Mouse (Mus musculus): ENCODE measurements at regions not wholly inside any gene's neighbourhood (a gene's known extent, or its start where the extent isn't known, plus 50 kb on each side); places are given as distances from the start of the nearest gene placed in this dataset.

DNA sequence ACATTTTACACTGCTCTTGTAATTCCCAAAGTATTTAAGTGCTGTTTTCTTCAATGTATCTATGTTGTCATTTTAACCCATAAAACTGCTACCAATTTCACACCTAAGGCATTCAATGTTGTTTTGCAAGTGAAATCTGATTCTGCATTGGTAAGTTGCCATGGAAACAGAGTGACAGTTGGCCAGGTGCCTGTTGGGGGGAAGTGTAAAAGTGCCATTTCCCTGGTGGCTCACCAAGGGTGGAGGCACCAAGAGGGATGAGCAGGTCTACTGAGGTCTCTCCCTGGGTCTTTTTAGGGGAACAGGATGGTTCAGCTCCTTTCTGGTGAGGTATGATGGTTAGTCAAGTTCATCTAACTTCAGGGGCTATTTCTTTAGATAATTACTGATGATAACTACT is 331.0 kb upstream of the Sox11 start:
- ATAC-seq (replicated peaks; ENCODE audit: insufficient number of reproducible peaks, low FRiP score, low TSS enrichment): no peak
- Histone ChIP-seq H3K36me3 (ENCODE audit: control insufficient read depth, insufficient read depth, low read length) (no peaks in the 10 kb centered on the region), H3K9ac (ENCODE audit: low read depth, low read length) (no peak overlapping the region), H3K4me3 (ENCODE audit: low read depth, low read length) (no peak overlapping the region), H3K27ac (ENCODE audit: low read depth, low read length) (no peak overlapping the region), H3K27me3 (ENCODE audit: control insufficient read depth, insufficient read depth, low read length) (no peaks in the 10 kb centered on the region), H3K4me2 (no peak overlapping the region), H3K9me3 (replicated peaks; ENCODE audit: control insufficient read depth, low read length) (no peaks in the 10 kb centered on the region), H3K4me1 (ENCODE audit: control insufficient read depth, insufficient read depth, low read length) (no peaks in the 10 kb centered on the region)

- 46% methylated on average over 9 of the region's 9 CpGs for WGBS (ENCODE audit: insufficient replicate concordance)
- no peaks in the 10 kb centered on the region for H3K36me3 ChIP-seq (ENCODE audit: control insufficient read depth, insufficient read depth, low read length)
- no peak for ATAC-seq (replicated peaks; ENCODE audit: insufficient number of reproducible peaks, low FRiP score, low TSS enrichment)
- no peaks in the 10 kb centered on the region for H3K9me3 ChIP-seq (replicated peaks; ENCODE audit: control insufficient read depth, low read length)
- H3K4me3 ChIP-seq (ENCODE audit: low read depth, low read length): no peak overlapping the region
- no peak overlapping the region for H3K9ac ChIP-seq (ENCODE audit: low read depth, low read length)
- no peaks in the 10 kb centered on the region for H3K27me3 ChIP-seq (ENCODE audit: control insufficient read depth, insufficient read depth, low read length)
- no peak overlapping the region for H3K27ac ChIP-seq (ENCODE audit: low read depth, low read length)
- H3K4me1 ChIP-seq (ENCODE audit: control insufficient read depth, insufficient read depth, low read length): no peaks in the 10 kb centered on the region
- no peak overlapping the region for H3K4me2 ChIP-seq
Observed at GRCm38 (mm10) chr12:27670650-27671084, 328.3 kb upstream of the Sox11 start.

- H3K27me3 ChIP-seq (ENCODE audit: control insufficient read depth, insufficient read depth, low read length): no peaks in the 10 kb centered on the region
- H3K9me3 ChIP-seq (replicated peaks; ENCODE audit: control insufficient read depth, low read length): no peaks in the 10 kb centered on the region
- 68% methylated on average over 7 of the region's 7 CpGs for WGBS (ENCODE audit: insufficient replicate concordance)
- H3K4me2 ChIP-seq: no peak overlapping the region
- H3K9ac ChIP-seq (ENCODE audit: low read depth, low read length): no peak overlapping the region
- no peak for ATAC-seq (replicated peaks; ENCODE audit: insufficient number of reproducible peaks, low FRiP score, low TSS enrichment)
- no peaks in the 10 kb centered on the region for H3K36me3 ChIP-seq (ENCODE audit: control insufficient read depth, insufficient read depth, low read length)
- no peak overlapping the region for H3K4me3 ChIP-seq (ENCODE audit: low read depth, low read length)
- H3K4me1 ChIP-seq (ENCODE audit: control insufficient read depth, insufficient read depth, low read length): no peaks in the 10 kb centered on the region
- no peak overlapping the region for H3K27ac ChIP-seq (ENCODE audit: low read depth, low read length)
Observed at GRCm38 (mm10) chr12:27670190-27670589, 327.8 kb upstream of the Sox11 start.

GRCm38 (mm10) chr12:27669542-27669941 is 327.2 kb upstream of the Sox11 start:
- H3K27ac ChIP-seq (ENCODE audit: low read depth, low read length): no peak overlapping the region
- H3K4me2 ChIP-seq: no peak overlapping the region
- H3K9me3 ChIP-seq (replicated peaks; ENCODE audit: control insufficient read depth, low read length): no peaks in the 10 kb centered on the region
- H3K4me3 ChIP-seq (ENCODE audit: low read depth, low read length): no peak overlapping the region
- ATAC-seq (replicated peaks; ENCODE audit: insufficient number of reproducible peaks, low FRiP score, low TSS enrichment): no peak
- WGBS (ENCODE audit: insufficient replicate concordance): 57% methylated on average over 6 of the region's 6 CpGs
- H3K4me1 ChIP-seq (ENCODE audit: control insufficient read depth, insufficient read depth, low read length): no peaks in the 10 kb centered on the region
- H3K27me3 ChIP-seq (ENCODE audit: control insufficient read depth, insufficient read depth, low read length): no peaks in the 10 kb centered on the region
- H3K9ac ChIP-seq (ENCODE audit: low read depth, low read length): no peak overlapping the region
- H3K36me3 ChIP-seq (ENCODE audit: control insufficient read depth, insufficient read depth, low read length): no peaks in the 10 kb centered on the region

GRCm38 (mm10) chr12:27666456-27666855 is 324.1 kb upstream of the Sox11 start:
- no peaks in the 10 kb centered on the region for H3K36me3 ChIP-seq (ENCODE audit: control insufficient read depth, insufficient read depth, low read length)
- H3K27me3 ChIP-seq (ENCODE audit: control insufficient read depth, insufficient read depth, low read length): no peaks in the 10 kb centered on the region
- H3K9me3 ChIP-seq (replicated peaks; ENCODE audit: control insufficient read depth, low read length): no peaks in the 10 kb centered on the region
- H3K4me2 ChIP-seq: no peak overlapping the region
- WGBS (ENCODE audit: insufficient replicate concordance): 66% methylated on average over 2 of the region's 2 CpGs
- H3K27ac ChIP-seq (ENCODE audit: low read depth, low read length): no peak overlapping the region
- no peak overlapping the region for H3K4me3 ChIP-seq (ENCODE audit: low read depth, low read length)
- ATAC-seq (replicated peaks; ENCODE audit: insufficient number of reproducible peaks, low FRiP score, low TSS enrichment): no peak
- H3K9ac ChIP-seq (ENCODE audit: low read depth, low read length): no peak overlapping the region
- H3K4me1 ChIP-seq (ENCODE audit: control insufficient read depth, insufficient read depth, low read length): no peaks in the 10 kb centered on the region

DNA sequence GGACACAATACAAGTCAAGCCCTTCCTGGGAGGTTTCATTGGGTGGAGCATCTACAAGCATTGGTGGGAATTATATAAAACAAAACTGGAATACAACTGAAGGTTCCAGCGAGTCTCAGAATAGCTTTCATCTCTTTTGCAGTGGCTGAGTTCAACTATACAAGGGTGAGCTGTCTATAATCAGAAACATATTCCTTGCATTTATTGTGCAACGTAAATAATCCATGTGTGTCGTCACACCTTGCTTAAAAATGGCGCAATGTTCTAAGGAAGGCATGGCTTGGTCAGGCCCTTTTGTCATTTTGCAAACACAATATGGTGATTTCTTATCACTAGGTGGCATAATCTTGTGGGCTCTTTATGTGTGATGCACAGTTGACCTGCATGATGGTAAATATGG is 320.8 kb upstream of the Sox11 start:
- ATAC-seq (replicated peaks; ENCODE audit: insufficient number of reproducible peaks, low FRiP score, low TSS enrichment): no peak
- H3K4me1 ChIP-seq (ENCODE audit: control insufficient read depth, insufficient read depth, low read length): no peaks in the 10 kb centered on the region
- H3K27me3 ChIP-seq (ENCODE audit: control insufficient read depth, insufficient read depth, low read length): no peaks in the 10 kb centered on the region
- no peak overlapping the region for H3K9ac ChIP-seq (ENCODE audit: low read depth, low read length)
- H3K9me3 ChIP-seq (replicated peaks; ENCODE audit: control insufficient read depth, low read length): no peaks in the 10 kb centered on the region
- H3K4me2 ChIP-seq: no peak overlapping the region
- H3K4me3 ChIP-seq (ENCODE audit: low read depth, low read length): no peak overlapping the region
- 87% methylated on average over 4 of the region's 4 CpGs for WGBS (ENCODE audit: insufficient replicate concordance)
- H3K36me3 ChIP-seq (ENCODE audit: control insufficient read depth, insufficient read depth, low read length): no peaks in the 10 kb centered on the region
- H3K27ac ChIP-seq (ENCODE audit: low read depth, low read length): no peak overlapping the region

- no peaks in the 10 kb centered on the region for H3K4me1 ChIP-seq (ENCODE audit: control insufficient read depth, insufficient read depth, low read length)
- no peak for ATAC-seq (replicated peaks; ENCODE audit: insufficient number of reproducible peaks, low FRiP score, low TSS enrichment)
- H3K27ac ChIP-seq (ENCODE audit: low read depth, low read length): no peak overlapping the region
- no peak overlapping the region for H3K9ac ChIP-seq (ENCODE audit: low read depth, low read length)
- no peaks in the 10 kb centered on the region for H3K9me3 ChIP-seq (replicated peaks; ENCODE audit: control insufficient read depth, low read length)
- H3K4me3 ChIP-seq (ENCODE audit: low read depth, low read length): no peak overlapping the region
- no peaks in the 10 kb centered on the region for H3K36me3 ChIP-seq (ENCODE audit: control insufficient read depth, insufficient read depth, low read length)
- no peaks in the 10 kb centered on the region for H3K27me3 ChIP-seq (ENCODE audit: control insufficient read depth, insufficient read depth, low read length)
- 72% methylated on average over 5 of the region's 5 CpGs for WGBS (ENCODE audit: insufficient replicate concordance)
- no peak overlapping the region for H3K4me2 ChIP-seq
Observed at GRCm38 (mm10) chr12:27662723-27663122, 320.3 kb upstream of the Sox11 start.

- H3K4me2 ChIP-seq: no peak overlapping the region
- H3K4me3 ChIP-seq (ENCODE audit: low read depth, low read length): no peak overlapping the region
- H3K27ac ChIP-seq (ENCODE audit: low read depth, low read length): no peak overlapping the region
- 58% methylated on average over 4 of the region's 4 CpGs for WGBS (ENCODE audit: insufficient replicate concordance)
- no peaks in the 10 kb centered on the region for H3K36me3 ChIP-seq (ENCODE audit: control insufficient read depth, insufficient read depth, low read length)
- no peaks in the 10 kb centered on the region for H3K9me3 ChIP-seq (replicated peaks; ENCODE audit: control insufficient read depth, low read length)
- H3K4me1 ChIP-seq (ENCODE audit: control insufficient read depth, insufficient read depth, low read length): no peaks in the 10 kb centered on the region
- H3K9ac ChIP-seq (ENCODE audit: low read depth, low read length): no peak overlapping the region
- ATAC-seq (replicated peaks; ENCODE audit: insufficient number of reproducible peaks, low FRiP score, low TSS enrichment): no peak
- H3K27me3 ChIP-seq (ENCODE audit: control insufficient read depth, insufficient read depth, low read length): no peaks in the 10 kb centered on the region
Observed at GRCm38 (mm10) chr12:27657536-27657935, 315.2 kb upstream of the Sox11 start.

DNA sequence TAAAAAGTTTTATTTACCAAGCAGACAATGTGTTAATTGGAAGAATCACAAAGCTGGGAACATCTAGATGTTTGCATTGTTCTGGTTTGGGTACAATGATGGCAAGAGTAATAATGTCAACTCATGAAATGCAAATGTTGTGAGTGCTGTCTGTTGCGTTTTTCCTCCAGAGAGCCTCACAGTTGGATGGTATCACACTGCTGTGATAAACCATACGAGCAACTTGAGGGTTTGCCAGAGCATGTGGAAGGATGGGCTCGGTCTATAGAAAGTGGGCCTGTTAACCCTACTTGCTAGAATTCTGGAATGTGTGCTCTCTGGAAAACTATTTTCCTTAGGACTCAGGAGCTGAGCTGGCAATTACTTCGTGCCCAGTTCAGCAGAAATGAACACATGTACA is 311.2 kb upstream of the Sox11 start:
- Histone ChIP-seq H3K9me3 (replicated peaks; ENCODE audit: control insufficient read depth, low read length) (no peaks in the 10 kb centered on the region), H3K4me2 (no peak overlapping the region), H3K4me1 (ENCODE audit: control insufficient read depth, insufficient read depth, low read length) (no peaks in the 10 kb centered on the region), H3K36me3 (ENCODE audit: control insufficient read depth, insufficient read depth, low read length) (no peaks in the 10 kb centered on the region), H3K4me3 (ENCODE audit: low read depth, low read length) (no peak overlapping the region), H3K27me3 (ENCODE audit: control insufficient read depth, insufficient read depth, low read length) (no peaks in the 10 kb centered on the region), H3K9ac (ENCODE audit: low read depth, low read length) (no peak overlapping the region), H3K27ac (ENCODE audit: low read depth, low read length) (no peak overlapping the region)
- whole genome bisulfite sequencing (ENCODE audit: insufficient replicate concordance): 60% methylated on average over 4 of the region's 4 CpGs
- ATAC-seq (replicated peaks; ENCODE audit: insufficient number of reproducible peaks, low FRiP score, low TSS enrichment): no peak
